ENCODE assay signal across 8 mouse cellular contexts in genomic region chr3:108880544-108881507, GRCm38 (mm10). TPM values are rescaled to one million over a fixed set of nuclear protein-coding genes. Genes with fewer than 3 reads are reported as not detected.
DNase-seq lines count a peak whose midpoint lies in the region; ATAC-seq and TF ChIP-seq lines count a peak whose summit lies in the region.

No protein-coding gene starts in this region.

- TF ChIP-seq CTCF in intestine, postnatal 0 days (IDR thresholded peaks at IDR 0.05; ENCODE audit: low read depth) = no peak
- TF ChIP-seq CTCF in cerebellum, adult 2 months (IDR thresholded peaks at IDR 0.05; ENCODE audit: borderline replicate concordance, insufficient read depth, low read depth, low read length) = no peak

- H3K36me3 ChIP-seq in intestine, postnatal 0 days (ENCODE audit: control insufficient read depth, insufficient read depth) = no peaks in the 10 kb centered on the region
- no peaks in the 10 kb centered on the region for H3K36me3 ChIP-seq in stomach, embryonic 15.5 days

- H3K27me3 ChIP-seq in intestine, postnatal 0 days (replicated peaks; ENCODE audit: control insufficient read depth, insufficient read depth, low read length) = no peaks in the 10 kb centered on the region
- no peaks in the 10 kb centered on the region for H3K27me3 ChIP-seq in stomach, embryonic 15.5 days (replicated peaks)
- no peaks in the 10 kb centered on the region for H3K27me3 ChIP-seq in cerebellum, adult 2 months (ENCODE audit: control insufficient read depth, insufficient read depth, low read length)

- peak; percentile 28 for ATAC-seq in common myeloid progenitor, adult 5-6 weeks (replicated peaks; ENCODE audit: low read depth, poor library complexity, severe bottlenecking)
- ATAC-seq in intestine, postnatal 0 days = no peak; the same call in 1 of the 2 replicates
- ATAC-seq in stomach, embryonic 15.5 days (ENCODE audit: insufficient read depth, low FRiP score, low read depth) = peak; percentile 75; the same call in 1 of the 2 replicates

- no peak overlapping the region for H3K27ac ChIP-seq in intestine, postnatal 0 days (ENCODE audit: low read depth, low read length)
- H3K27ac ChIP-seq in stomach, embryonic 15.5 days = peak overlapping the region; percentile 46; the same call in 1 of the 2 replicates
- H3K27ac ChIP-seq in cerebellum, adult 2 months (ENCODE audit: insufficient read depth, low read length) = no peak overlapping the region

- H3K4me2 ChIP-seq in intestine, postnatal 0 days (replicated peaks; ENCODE audit: low read depth) = peak overlapping the region; percentile 6; the same call in 1 of the 2 replicates
- peak overlapping the region; percentile 8 for H3K4me2 ChIP-seq in stomach, embryonic 15.5 days

- peaks cover 3% of the 10 kb centered on the region; the same call in 1 of the 2 replicates for H3K4me1 ChIP-seq in intestine, postnatal 0 days (replicated peaks; ENCODE audit: control insufficient read depth, insufficient read depth, low read length)
- peaks cover 11% of the 10 kb centered on the region for H3K4me1 ChIP-seq in stomach, embryonic 15.5 days
- H3K4me1 ChIP-seq in cerebellum, adult 2 months (ENCODE audit: control insufficient read depth, insufficient read depth, low read length) = no peaks in the 10 kb centered on the region

- H3K4me3 ChIP-seq in intestine, postnatal 0 days (ENCODE audit: low read depth, low read length) = no peak overlapping the region
- H3K4me3 ChIP-seq in stomach, embryonic 15.5 days (replicated peaks) = no peak overlapping the region
- H3K4me3 ChIP-seq in cerebellum, adult 2 months (replicated peaks; ENCODE audit: insufficient read depth, low read depth, low read length) = no peak overlapping the region

- DNase-seq in spleen, postnatal 36 days (ENCODE audit: low spot score in 2 of 2) = peak; percentile 60 to 65
- no peak for DNase-seq in spleen, postnatal 4 days (ENCODE audit: low spot score in 2 of 2)
- peak; percentile 49 for DNase-seq in lung, postnatal 25 days (ENCODE audit: low spot score)
- DNase-seq in cerebellum, adult 2 months = no peak
- no peak for DNase-seq in yolk sac, embryonic 10.5 days (ENCODE audit: low spot score)

- TF ChIP-seq POLR2A in cerebellum, adult 2 months (IDR thresholded peaks at IDR 0.05; ENCODE audit: borderline replicate concordance, insufficient read depth, low read length) = no peak

- 47% methylated on average over 28 of the region's 28 CpGs for WGBS in intestine, postnatal 0 days
- 33% methylated on average over 28 of the region's 28 CpGs for WGBS in stomach, embryonic 15.5 days
- 63% methylated on average over 28 of the region's 28 CpGs for WGBS in cerebellum, adult 2 months

- H3K9me3 ChIP-seq in intestine, postnatal 0 days (ENCODE audit: control insufficient read depth) = no peaks in the 10 kb centered on the region
- no peaks in the 10 kb centered on the region for H3K9me3 ChIP-seq in stomach, embryonic 15.5 days

- H3K9ac ChIP-seq in intestine, postnatal 0 days (ENCODE audit: low read depth, low read length) = no peak overlapping the region
- H3K9ac ChIP-seq in stomach, embryonic 15.5 days = no peak overlapping the region

RNA-seq across cellular contexts. Expression of gene Fndc7, which starts 9.0 kb away (rescaled TPM):
- 0.37 TPM in 1 of 2 replicates, not detected in the other for total RNA-seq in common myeloid progenitor, adult 5-6 weeks (2017)
- 0.05 TPM in 1 of 2 replicates, not detected in the other for polyA plus RNA-seq in intestine, postnatal 0 days (2015; fragmentation: Nextera tagmentation; extraction: Ambion mirVana)
- 0.08 and 0.14 TPM in 2 replicates for polyA plus RNA-seq in stomach, embryonic 15.5 days (2015; fragmentation: Nextera tagmentation; extraction: Ambion mirVana)
- 0.08 and 0.11 TPM in 2 replicates for polyA plus RNA-seq in cerebellum, adult 2 months (2012; rRNA removed)

RNA-seq across cellular contexts. Expression of gene Prpf38b, which starts 30.7 kb away (rescaled TPM):
- total RNA-seq in common myeloid progenitor, adult 5-6 weeks (2017) = 293 and 352 TPM in 2 replicates
- 29.5 and 38.0 TPM in 2 replicates for polyA plus RNA-seq in intestine, postnatal 0 days (2015; fragmentation: Nextera tagmentation; extraction: Ambion mirVana)
- polyA plus RNA-seq in stomach, embryonic 15.5 days (2015; fragmentation: Nextera tagmentation; extraction: Ambion mirVana) = 84.5 and 88.8 TPM in 2 replicates
- polyA plus RNA-seq in cerebellum, adult 2 months (2012; rRNA removed) = 119 and 121 TPM in 2 replicates

RNA-seq across cellular contexts. Expression of gene Stxbp3, which starts 40.5 kb away (rescaled TPM):
- total RNA-seq in common myeloid progenitor, adult 5-6 weeks (2017) = 32.3 and 36.5 TPM in 2 replicates
- 40.5 and 48.6 TPM in 2 replicates for polyA plus RNA-seq in intestine, postnatal 0 days (2015; fragmentation: Nextera tagmentation; extraction: Ambion mirVana)
- 40.3 and 42.2 TPM in 2 replicates for polyA plus RNA-seq in stomach, embryonic 15.5 days (2015; fragmentation: Nextera tagmentation; extraction: Ambion mirVana)
- polyA plus RNA-seq in cerebellum, adult 2 months (2012; rRNA removed) = 32.2 and 32.5 TPM in 2 replicates

RNA-seq across cellular contexts. Expression of gene Henmt1, which starts 58.8 kb away (rescaled TPM):
- not detected in 2 replicates for total RNA-seq in common myeloid progenitor, adult 5-6 weeks (2017)
- 0.29 and 0.38 TPM in 2 replicates for polyA plus RNA-seq in intestine, postnatal 0 days (2015; fragmentation: Nextera tagmentation; extraction: Ambion mirVana)
- polyA plus RNA-seq in stomach, embryonic 15.5 days (2015; fragmentation: Nextera tagmentation; extraction: Ambion mirVana) = 0.41 and 0.44 TPM in 2 replicates
- 1.0 and 1.3 TPM in 2 replicates for polyA plus RNA-seq in cerebellum, adult 2 months (2012; rRNA removed)

RNA-seq across cellular contexts. Expression of gene Gm9857, which starts 59.4 kb away (rescaled TPM):
- total RNA-seq in common myeloid progenitor, adult 5-6 weeks (2017) = not detected in 2 replicates
- not detected in 2 replicates for polyA plus RNA-seq in intestine, postnatal 0 days (2015; fragmentation: Nextera tagmentation; extraction: Ambion mirVana)
- 0.54 TPM in 1 of 2 replicates, not detected in the other for polyA plus RNA-seq in stomach, embryonic 15.5 days (2015; fragmentation: Nextera tagmentation; extraction: Ambion mirVana)
- 0.88 and 1.0 TPM in 2 replicates for polyA plus RNA-seq in cerebellum, adult 2 months (2012; rRNA removed)

Comparison
In these comparisons a context has a peak if more than half of its experiments do, and no peak if none do; other contexts are left out.
1. DNase-seq: peak in spleen, postnatal 36 days (2 of 2) and lung, postnatal 25 days (single experiment); none in spleen, postnatal 4 days (0 of 2), cerebellum, adult 2 months (0 of 2) and yolk sac, embryonic 10.5 days (single experiment).